Mouse (Mus musculus): Measurements from ENCODE around the gene Slc24a4. TPM values are rescaled to one million over a fixed set of nuclear protein-coding genes. Genes with fewer than 3 reads are reported as not detected.

The Slc24a4 gene
- polyA plus RNA-seq, 1 experiment from 2014 or later = 1.2 TPM

DNA sequence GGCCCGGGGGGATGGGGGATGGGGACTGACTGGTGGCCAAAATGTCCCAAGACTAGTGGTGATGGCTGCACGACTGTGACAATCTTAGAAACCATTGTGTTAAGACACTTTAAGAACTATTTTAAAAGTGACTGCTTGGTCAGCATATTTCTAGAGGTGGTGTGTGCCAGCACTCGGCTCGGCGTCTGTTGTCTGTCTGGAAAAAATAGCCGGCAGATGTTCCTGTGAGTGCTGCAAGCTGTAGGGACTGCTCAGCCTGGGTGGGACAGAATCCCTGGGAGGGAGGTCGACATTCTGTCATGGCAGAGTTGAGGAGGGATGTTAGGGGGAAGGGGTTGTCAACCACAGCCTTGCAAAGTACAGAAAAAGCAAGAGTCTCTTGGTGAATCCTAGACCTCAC, 175.3 kb downstream of the Slc24a4 start:
- Histone ChIP-seq H3K4me3 (no peak overlapping the region), H3K36me3 (no peaks in the 10 kb centered on the region), H3K4me2 (no peak overlapping the region), H3K9ac (no peak overlapping the region), H3K27ac (0 out of 2 replicates have a peak overlapping the region, but pooled peaks have one; percentile 51), H3K9me3 (no peaks in the 10 kb centered on the region), H3K27me3 (no peaks in the 10 kb centered on the region), H3K4me1 (peaks cover 46% of the 10 kb centered on the region)
- no peak for ATAC-seq (ENCODE audit: insufficient number of reproducible peaks, low FRiP score, low TSS enrichment, low read depth)
- 32% methylated on average over 7 of the region's 7 CpGs for WGBS

DNA sequence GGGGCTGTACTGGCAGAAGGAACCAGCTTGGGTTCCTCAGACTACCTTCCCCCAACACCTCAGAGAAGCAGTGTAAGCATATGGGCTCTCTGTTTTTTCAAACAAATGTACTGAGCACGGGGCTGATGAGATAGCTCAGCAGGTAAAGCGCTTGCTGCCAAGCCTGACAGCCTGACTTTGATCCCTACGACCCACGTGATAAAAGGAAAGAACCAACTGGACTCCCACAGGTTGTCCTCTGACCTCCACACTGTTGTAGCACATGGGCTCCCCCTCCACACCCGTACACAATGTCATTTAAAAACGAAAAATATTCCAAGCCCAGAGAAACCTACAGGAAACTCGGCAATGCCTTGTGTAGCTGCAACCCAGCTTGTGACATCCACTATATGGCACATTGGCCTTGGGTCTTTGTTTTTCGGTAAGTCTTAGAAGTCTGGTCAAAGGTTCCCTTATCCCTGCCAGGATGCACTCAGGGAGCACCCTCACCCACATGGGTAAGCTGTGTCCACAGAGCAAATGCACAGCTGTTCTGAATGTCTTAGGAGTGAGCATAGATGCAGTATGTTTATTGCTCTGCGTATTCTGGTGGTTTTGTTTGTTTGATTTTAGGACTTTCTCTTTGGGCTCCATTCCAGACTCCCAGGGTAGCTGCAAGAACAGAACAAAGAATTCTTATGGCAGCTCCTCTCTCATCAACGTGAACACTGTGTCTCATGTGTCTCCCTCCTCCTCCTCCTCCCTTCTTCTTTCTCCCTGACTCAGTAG, 176.7 kb downstream of the Slc24a4 start:
- Histone ChIP-seq H3K9ac (no peak overlapping the region), H3K9me3 (no peaks in the 10 kb centered on the region), H3K4me1 (peaks cover 47% of the 10 kb centered on the region), H3K4me3 (no peak overlapping the region), H3K4me2 (no peak overlapping the region), H3K36me3 (no peaks in the 10 kb centered on the region), H3K27ac (no peak overlapping the region), H3K27me3 (no peaks in the 10 kb centered on the region)
- no peak for ATAC-seq (ENCODE audit: insufficient number of reproducible peaks, low FRiP score, low TSS enrichment, low read depth)
- WGBS = 67% methylated on average over 10 of the region's 10 CpGs

DNA sequence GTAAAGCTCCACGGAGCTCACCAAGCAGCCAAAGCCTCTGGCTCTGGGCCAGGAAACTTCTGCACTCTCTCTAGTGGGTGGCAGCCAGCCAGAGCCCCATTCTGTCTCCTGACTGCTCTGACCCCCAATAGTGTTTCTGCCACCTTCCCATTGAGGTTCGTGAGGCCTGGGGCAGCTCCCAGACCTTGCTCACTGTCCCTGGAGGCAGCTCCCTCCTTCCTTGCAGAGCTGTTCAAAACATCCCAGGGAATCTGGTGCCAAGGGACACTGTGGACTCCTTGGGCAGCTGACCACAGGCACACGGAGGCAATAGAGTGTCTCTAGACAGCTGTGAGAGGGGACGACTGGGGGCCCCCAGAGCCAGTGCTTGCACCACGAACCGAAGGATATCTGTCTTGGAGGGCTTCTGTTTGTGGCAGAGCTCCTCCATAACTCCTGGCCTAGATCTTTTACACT, 179.5 kb downstream of the Slc24a4 start:
- H3K4me1 ChIP-seq = peaks cover 33% of the 10 kb centered on the region
- H3K27me3 ChIP-seq = no peaks in the 10 kb centered on the region
- no peak overlapping the region for H3K4me2 ChIP-seq
- H3K4me3 ChIP-seq = no peak overlapping the region
- no peaks in the 10 kb centered on the region for H3K9me3 ChIP-seq
- 0 out of 2 replicates have a peak, but pooled peaks have one; percentile 2 for ATAC-seq (ENCODE audit: insufficient number of reproducible peaks, low FRiP score, low TSS enrichment, low read depth)
- H3K27ac ChIP-seq = peak overlapping the region; percentile 33
- peaks cover 3% of the 10 kb centered on the region; the same call in 1 of the 2 replicates for H3K36me3 ChIP-seq
- no peak overlapping the region for H3K9ac ChIP-seq
- 35% methylated on average over 6 of the region's 6 CpGs for WGBS

DNA sequence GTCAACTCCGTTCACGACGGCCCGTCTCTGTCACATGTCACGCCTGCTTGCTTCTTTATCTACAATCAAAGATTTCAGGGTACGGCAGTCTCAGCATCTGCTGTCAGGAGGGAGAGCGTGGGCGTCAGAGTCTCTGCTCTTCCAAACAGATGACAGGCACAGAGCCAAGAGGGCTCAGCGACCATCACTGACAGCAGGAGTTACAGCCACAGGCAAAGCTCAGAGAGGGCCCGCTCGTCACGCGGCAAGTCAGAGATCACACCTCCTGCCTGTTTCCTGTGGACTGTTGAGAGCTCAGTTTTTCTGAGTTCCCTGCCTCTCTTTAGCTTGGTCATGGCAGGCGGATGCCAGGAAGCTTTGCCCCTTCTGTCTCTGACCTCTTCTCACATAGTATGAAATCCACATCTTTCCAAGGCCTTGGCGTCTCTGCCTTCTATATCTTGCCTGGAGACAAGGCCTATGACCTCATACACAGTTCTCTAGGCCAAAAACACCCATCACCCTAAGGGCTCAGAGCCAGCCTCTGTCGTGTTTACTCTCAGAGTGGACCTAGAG, 180.0 kb downstream of the Slc24a4 start:
- Histone ChIP-seq H3K27ac (peak overlapping the region; percentile 33), H3K36me3 (peaks cover 5% of the 10 kb centered on the region; the same call in 1 of the 2 replicates), H3K4me2 (no peak overlapping the region), H3K4me3 (no peak overlapping the region), H3K9ac (no peak overlapping the region), H3K27me3 (no peaks in the 10 kb centered on the region), H3K4me1 (peaks cover 28% of the 10 kb centered on the region), H3K9me3 (no peaks in the 10 kb centered on the region)
- 44% methylated on average over 16 of the region's 16 CpGs for WGBS
- ATAC-seq (ENCODE audit: insufficient number of reproducible peaks, low FRiP score, low TSS enrichment, low read depth) = 0 out of 2 replicates have a peak, but pooled peaks have one; percentile 6

DNA sequence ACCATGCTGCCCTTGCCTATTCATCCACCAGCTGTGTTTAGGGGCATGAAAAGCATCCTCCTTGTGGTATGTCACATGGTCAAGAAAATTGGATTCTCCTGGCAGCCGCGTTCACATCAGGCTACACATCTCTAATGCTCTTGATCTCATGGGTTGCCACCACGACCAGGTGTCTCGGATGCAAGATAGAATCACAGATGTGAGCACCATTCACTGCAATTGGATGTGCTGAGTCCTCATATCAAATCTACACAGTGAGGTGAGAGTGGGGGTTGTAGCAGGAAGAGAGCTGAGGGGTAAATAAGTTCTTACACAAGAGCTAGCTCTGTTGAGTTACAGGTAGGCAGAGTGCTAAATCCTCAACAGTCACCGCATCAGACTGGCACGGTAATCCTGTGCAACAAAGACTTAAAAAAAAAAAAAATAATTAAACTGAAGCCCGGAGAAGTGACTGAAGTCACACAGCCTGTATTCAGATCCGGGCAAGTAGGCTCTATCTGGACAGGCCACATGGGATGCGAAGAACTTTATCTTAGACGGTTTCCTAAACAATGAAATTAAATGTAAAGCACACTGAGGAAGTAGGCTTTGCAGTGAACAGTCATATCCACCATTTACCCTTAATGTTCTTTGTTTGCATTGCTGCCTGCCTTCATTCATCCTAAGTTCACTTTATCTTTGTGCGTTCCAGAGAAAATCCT, 180.7 kb downstream of the Slc24a4 start:
- Histone ChIP-seq H3K36me3 (peaks cover 5% of the 10 kb centered on the region; the same call in 1 of the 2 replicates), H3K9me3 (no peaks in the 10 kb centered on the region), H3K27ac (no peak overlapping the region), H3K9ac (no peak overlapping the region), H3K4me1 (peaks cover 21% of the 10 kb centered on the region), H3K4me3 (no peak overlapping the region), H3K4me2 (no peak overlapping the region), H3K27me3 (no peaks in the 10 kb centered on the region)
- no peak for ATAC-seq (ENCODE audit: insufficient number of reproducible peaks, low FRiP score, low TSS enrichment, low read depth)
- WGBS = 93% methylated on average over 11 of the region's 11 CpGs

DNA sequence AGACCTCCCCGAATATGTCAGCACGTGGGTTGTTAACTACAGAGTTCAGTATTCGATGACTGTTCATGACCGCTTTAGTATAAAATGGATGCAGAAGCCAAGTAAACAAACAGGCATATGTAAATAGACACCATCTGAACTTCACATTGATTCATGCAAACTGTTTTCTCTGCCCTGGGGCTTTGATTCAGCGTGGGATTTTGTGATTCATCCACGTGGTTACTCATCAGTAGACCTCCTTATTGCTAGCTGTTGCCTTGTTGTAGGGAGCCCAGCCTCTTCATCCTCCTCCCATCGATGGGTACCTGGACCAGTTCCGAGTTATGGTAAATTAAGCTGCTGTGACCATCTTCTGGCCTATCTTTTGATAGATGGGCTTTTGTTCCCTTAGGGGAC, 181.3 kb downstream of the Slc24a4 start:
- Histone ChIP-seq H3K36me3 (peaks cover 8% of the 10 kb centered on the region; the same call in 1 of the 2 replicates), H3K27ac (no peak overlapping the region), H3K4me2 (no peak overlapping the region), H3K4me3 (no peak overlapping the region), H3K9ac (no peak overlapping the region), H3K9me3 (no peaks in the 10 kb centered on the region), H3K27me3 (no peaks in the 10 kb centered on the region), H3K4me1 (peaks cover 18% of the 10 kb centered on the region)
- WGBS = 89% methylated on average over 8 of the region's 8 CpGs
- no peak for ATAC-seq (ENCODE audit: insufficient number of reproducible peaks, low FRiP score, low TSS enrichment, low read depth)

DNA sequence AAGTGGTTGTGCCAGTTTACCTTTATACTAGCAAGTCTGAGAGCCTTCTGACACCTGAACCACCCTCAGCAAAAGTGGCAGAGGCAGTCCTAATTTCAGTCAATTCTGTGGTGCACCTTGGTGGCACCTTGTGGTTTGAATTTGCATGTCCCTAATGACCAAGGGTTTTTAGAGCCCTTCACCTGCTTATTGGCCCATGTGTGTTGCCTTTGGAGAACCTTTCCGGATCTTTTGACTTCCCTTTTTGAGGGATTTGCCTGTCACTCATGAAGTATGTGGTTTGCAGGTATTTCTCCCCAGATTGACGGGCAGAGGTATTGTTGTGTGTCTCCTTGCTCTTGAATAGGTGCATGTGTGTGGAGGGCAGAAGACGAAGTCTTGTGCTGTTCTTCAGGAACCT, 181.7 kb downstream of the Slc24a4 start:
- Histone ChIP-seq H3K4me3 (no peak overlapping the region), H3K36me3 (peaks cover 13% of the 10 kb centered on the region; the same call in 1 of the 2 replicates), H3K4me1 (peaks cover 18% of the 10 kb centered on the region), H3K9ac (no peak overlapping the region), H3K27me3 (no peaks in the 10 kb centered on the region), H3K4me2 (no peak overlapping the region), H3K9me3 (no peaks in the 10 kb centered on the region), H3K27ac (no peak overlapping the region)
- 96% methylated on average over 3 of the region's 3 CpGs for WGBS
- ATAC-seq (ENCODE audit: insufficient number of reproducible peaks, low FRiP score, low TSS enrichment, low read depth) = no peak

DNA sequence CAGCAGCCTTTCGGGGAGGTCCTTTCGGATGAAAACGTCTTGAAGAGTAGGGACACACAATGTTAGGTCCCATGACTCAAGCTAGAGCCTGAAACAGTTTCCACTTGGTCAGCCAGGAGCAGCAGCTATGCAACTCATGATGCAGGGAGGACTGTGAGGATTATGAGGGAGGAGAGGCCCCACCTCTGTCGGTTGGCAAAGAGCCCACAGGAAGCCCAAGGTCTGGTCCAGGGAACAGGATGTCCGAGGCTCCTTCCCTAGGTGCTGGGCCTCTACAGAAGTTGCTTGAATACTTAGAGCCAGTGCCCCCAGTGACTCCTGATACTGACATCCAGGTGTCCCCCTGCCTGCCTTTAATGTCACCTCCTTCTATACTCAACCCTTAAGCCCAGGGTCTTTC, 182.9 kb downstream of the Slc24a4 start:
- Histone ChIP-seq H3K27ac (no peak overlapping the region), H3K36me3 (peaks cover 17% of the 10 kb centered on the region; the same call in 1 of the 2 replicates), H3K9ac (no peak overlapping the region), H3K4me3 (no peak overlapping the region), H3K4me2 (no peak overlapping the region), H3K27me3 (no peaks in the 10 kb centered on the region), H3K9me3 (no peaks in the 10 kb centered on the region), H3K4me1 (peaks cover 18% of the 10 kb centered on the region)
- WGBS = 80% methylated on average over 5 of the region's 5 CpGs
- no peak for ATAC-seq (ENCODE audit: insufficient number of reproducible peaks, low FRiP score, low TSS enrichment, low read depth)

Other genes with a start within 250 kb of the Slc24a4 start
- gene Trip11, start 215.5 kb upstream of the Slc24a4 start, polyA plus RNA-seq (2015; fragmentation: Nextera tagmentation; extraction: Ambion mirVana) = 32.5 and 37.7 TPM in 2 replicates
- gene Atxn3, start 170.5 kb upstream of the Slc24a4 start, polyA plus RNA-seq (2015; fragmentation: Nextera tagmentation; extraction: Ambion mirVana) = 12.7 and 16.0 TPM in 2 replicates
- 23.2 and 24.2 TPM in 2 replicates for gene Cpsf2, start 152.7 kb upstream of the Slc24a4 start, polyA plus RNA-seq (2015; fragmentation: Nextera tagmentation; extraction: Ambion mirVana)
- gene Rin3, start 154.3 kb downstream of the Slc24a4 start, polyA plus RNA-seq (2015; fragmentation: Nextera tagmentation; extraction: Ambion mirVana) = 9.3 and 10.5 TPM in 2 replicates

Data from limb, embryonic 15.5 days (tissue).